Mouse (Mus musculus): ENCODE data around the gene Irf8. TPM values are rescaled to one million over a fixed set of nuclear protein-coding genes. Genes with fewer than 3 reads are reported as not detected.
A peak's percentile ranks its signal among the peaks of the same experiment; 100 is the strongest.
"Not testable (repeated sequence)": the region's sequence is repeated elsewhere in the genome, so short reads cannot be mapped to it uniquely, and the experiment has no call there.

Gene Irf8
- total RNA-seq, 2 experiments from 2014 or later: 4.1 to 4.8 TPM

DNA sequence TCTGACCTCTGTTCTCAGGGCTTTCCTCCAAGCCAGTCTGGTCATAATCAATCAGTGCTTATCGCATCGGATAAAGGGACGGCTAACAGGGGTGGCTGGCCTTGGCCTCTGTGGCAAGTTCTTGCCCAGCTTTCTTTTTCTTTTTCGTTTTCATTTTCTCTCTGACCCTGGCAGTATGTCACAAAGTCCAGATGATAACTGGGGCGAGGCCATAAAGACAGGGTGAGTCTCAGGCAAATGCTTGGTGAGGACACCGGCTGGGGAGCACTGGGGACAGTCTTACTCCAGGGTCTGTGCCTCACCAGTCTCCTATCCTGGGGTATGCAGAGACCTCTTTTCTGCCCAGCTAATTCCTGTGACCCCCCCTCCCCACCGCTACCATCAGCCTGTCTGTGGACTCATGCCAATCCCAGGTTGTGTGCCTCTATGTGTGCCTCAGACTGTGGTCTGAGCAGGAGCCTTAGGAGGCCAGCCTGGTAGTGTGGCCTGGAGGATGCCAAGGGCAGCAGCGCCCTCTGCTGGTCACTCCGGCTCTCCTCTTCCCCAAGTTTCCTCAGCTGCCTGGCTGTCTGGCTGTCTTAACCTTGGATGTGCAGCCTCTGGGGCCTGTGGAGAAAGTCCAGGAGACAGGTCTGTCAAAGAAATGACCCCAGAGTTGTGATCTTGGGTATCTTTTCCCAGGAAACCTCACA lies 59.9 kb downstream of the Irf8 start:
- peak; percentile 73 to 80 for DNase-seq (ENCODE audit: low spot score in 2 of 2)

GRCm38 (mm10) chr8:120797019-120797727 lies 61.0 kb downstream of the Irf8 start:
- DNase-seq (ENCODE audit: low spot score in 2 of 2): no peak

GRCm38 (mm10) chr8:120800308-120800865 lies 64.2 kb downstream of the Irf8 start:
- DNase-seq (ENCODE audit: low spot score in 2 of 2): peak; percentile 39 to 61

GRCm38 (mm10) chr8:120803661-120804375 lies 67.7 kb downstream of the Irf8 start:
- not testable (repeated sequence) for DNase-seq (ENCODE audit: low spot score in 2 of 2)

DNA sequence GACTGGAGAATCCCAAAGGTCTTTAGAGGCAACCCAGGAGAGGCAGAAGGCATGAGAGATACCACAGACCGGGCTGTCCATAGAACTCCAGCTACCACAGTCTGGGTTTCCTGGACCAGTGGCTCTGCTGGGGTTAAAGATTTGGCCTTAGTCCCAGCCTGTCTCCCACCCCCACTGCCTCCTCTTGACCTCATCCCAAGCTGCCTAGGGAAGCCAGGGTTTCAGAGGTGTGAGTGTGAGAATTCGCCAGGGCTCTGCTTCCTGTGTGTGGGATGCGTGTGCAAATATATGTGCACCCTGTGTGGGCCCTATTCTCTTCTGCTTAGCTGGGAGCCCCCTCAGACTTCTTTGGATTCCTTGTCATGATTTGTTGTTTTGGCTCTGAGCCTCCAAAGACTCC lies 68.6 kb downstream of the Irf8 start:
- DNase-seq (ENCODE audit: low spot score in 2 of 2): no peak

Other genes starting within 250 kb of the Irf8 start
- 1 to 10 TPM; 2.1 to 2.4 TPM for gene Gins2, start 147.1 kb upstream of the Irf8 start, total RNA-seq (2021)
- 10 to 100 TPM; 10.1 to 15.6 TPM for gene 1190005I06Rik, start 88.7 kb upstream of the Irf8 start, total RNA-seq (2021)
- under 1 TPM; 0.59 to 0.91 TPM for gene Gm27021, start 68.3 kb upstream of the Irf8 start, total RNA-seq (2021)
- 1,000 to 10,000 TPM; 1,182 TPM for gene Cox4i1, start 68.1 kb upstream of the Irf8 start, total RNA-seq (2021)
- 10 to 100 TPM; 71.4 to 79.7 TPM for gene Emc8, start 67.8 kb upstream of the Irf8 start, total RNA-seq (2021)